Mouse (Mus musculus) frontal cortex, postnatal 14 days (tissue): ENCODE measurements at regions not wholly inside any gene's neighbourhood (a gene's known extent, or its start where the extent isn't known, plus 50 kb on each side); places are given as distances from the start of the nearest gene placed in this dataset.
A peak's percentile ranks its signal among the peaks of the same experiment; 100 is the strongest.

Experiments
- DNase-seq, 2 experiments: peaks; one replicate each; pipeline ENCODE4 v3.0.0; 2022; ENCODE audit warnings: low spot score in 2 of 2

DNA sequence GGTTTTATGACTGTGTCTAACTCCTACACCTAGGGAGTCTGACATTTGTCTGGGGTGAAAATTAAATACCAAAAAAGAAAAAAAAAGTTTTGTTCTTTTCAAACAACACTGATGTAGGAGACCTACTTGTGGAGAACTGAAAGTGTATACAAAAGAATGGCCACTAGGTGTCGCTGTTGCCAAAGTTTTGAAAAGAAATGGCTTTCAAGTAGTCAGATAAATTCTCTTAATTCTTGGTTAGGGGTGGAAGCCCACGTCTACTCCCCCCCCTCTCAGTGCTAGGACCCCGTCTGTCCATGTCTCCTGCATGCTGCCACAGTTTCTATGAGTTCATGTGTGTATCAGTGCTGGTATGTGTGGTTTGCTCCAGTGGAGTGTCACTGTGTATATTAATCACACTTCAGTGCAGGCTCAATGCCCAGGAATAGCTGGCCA is 100.7 kb upstream of the Spred2 start:
- peak in 1 of 2 experiments; percentile 61 for DNase-seq

DNA sequence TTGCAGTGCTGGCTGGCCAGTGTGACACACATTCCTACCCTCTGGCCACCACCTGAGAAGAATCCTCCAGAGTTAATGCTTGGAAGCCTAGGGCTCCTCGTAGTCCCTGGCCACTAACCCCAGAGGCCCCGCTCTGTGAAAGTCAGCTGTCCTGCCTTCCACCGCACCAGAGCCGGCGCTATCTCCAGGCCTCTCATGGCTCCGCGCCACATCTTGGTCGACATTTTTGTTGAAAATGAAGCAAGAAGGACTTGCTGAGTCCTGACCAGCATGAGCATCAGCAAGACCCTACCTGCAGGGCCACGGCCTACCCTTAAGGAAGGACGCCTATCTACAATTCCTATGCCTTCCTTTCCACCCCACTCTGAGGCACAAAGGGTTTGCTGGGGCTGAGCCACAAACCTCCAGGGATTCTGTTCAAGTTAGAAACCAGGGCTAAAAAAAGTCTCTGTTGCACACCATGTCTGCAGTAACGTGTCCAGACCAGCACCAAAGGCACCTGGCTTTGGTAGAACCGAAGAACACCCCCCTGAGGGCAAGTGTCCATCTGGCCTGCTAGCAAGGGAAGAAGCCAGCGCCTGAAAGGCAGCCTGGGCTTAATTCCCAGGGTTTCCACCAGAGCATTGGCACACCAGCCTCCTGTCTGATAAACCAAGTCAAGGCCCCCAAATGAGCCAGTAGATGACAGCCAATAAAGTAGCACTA is 97.5 kb upstream of the Spred2 start:
- DNase-seq: no peak

DNA sequence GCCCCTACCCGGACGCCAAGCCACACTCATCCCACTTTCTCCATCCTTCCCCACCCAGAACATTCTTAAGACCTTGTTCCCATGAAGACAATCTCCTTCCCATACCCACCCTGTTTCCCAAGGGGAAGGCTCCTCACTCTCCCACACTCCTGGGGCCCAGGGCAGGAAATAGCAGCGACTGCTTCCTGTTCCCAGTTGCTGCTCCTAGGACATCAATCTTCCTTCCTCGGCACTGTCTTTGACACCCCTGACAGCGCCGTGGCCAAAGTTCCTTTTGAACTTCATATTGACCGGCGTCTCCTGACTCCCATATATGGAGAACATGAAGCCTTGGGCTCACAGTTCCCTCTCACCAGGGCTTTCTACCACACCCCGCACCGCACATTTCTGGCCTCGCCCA is 96.2 kb upstream of the Spred2 start:
- no peak for DNase-seq

DNA sequence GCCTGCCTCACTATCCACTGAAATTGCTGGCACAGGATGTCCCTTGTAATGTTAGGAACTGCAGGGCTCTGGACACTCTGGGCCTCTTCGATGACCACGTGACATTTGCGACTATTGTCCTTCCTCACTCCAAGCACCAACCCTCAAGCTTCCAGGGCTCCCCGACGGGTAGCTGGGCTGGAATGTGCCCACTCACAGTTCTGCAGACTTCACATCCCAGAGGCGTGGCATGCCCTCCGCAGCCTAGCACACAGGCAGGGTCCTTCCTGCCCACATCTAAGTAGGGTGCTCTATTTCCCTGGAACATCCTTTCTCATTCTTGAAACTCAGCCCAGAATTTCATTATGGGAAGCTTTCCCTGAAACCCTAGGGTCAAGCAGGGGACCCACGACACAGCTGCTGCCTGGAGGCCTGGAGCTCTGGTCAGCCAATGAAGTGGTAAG is 95.2 kb upstream of the Spred2 start:
- no peak for DNase-seq

DNA sequence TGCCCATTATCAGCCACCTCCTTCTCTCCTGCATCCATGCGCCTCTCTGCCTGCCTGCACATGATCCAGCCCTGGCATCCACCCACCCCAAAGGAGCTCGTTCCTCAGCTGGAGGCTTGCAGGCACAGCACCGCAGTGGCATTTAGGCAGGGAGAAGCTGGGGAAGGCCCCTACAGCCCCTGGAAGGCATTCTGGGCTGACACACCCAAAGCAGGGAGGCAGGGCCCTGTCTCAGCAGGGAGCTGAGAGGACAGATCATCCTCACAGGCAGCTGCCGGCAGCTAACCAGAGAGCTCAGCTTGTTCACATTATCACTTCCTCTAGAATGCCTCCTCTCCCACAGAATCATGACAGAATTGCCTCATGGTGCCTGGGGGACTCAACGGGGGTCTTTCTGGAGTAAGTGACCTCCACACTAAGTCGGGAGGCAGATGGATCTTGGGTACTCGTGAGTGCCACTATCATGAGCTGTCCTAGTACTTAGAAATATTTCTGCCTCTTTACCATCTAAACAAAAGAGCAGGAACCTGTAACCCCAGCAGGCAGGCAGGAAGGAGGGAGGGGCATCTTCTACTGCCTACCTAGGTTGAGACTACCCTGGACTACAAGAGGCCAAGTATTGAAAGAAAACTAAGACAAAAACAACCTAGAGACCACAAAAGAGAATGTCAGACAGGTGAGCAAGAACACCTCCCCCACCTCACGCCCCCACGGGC is 94.5 kb upstream of the Spred2 start:
- DNase-seq: no peak

DNA sequence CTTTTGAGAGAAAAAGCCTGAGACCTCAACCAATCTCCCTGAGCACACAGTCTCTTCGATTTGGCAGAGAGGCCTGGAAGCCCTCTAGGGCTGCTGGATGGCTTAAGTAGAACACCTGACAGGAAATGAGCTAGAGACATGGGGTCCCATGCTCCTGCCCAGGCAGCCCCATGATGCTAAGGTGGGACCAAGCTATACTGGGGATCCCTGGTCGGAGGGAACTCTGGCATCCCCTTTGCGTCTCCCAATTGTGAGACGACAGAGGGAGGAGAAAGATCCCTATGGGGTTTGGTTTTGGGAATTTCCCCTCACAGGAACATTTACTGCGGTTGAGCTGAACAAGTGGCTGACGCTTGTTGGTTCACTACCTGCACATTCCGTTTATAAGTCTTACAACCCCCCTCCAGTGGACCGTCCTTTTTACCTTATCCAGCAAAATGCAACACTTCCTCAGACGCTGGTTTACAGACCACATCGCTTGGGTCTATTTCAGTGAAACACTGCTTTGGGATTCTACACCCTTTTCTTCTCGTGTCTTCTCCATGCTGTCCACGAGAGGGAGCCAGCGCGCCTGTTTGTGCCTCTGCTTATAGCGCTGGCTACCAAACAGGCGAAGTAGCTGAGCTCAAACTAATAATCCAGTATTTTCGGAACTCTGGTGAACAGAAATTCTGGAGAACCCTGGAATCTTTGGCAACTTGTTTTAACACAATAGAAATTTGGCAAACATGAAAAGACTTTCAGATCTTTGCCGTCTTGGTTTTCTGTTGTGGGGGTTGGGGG is 93.7 kb upstream of the Spred2 start:
- DNase-seq: peak; percentile 48 to 69

DNA sequence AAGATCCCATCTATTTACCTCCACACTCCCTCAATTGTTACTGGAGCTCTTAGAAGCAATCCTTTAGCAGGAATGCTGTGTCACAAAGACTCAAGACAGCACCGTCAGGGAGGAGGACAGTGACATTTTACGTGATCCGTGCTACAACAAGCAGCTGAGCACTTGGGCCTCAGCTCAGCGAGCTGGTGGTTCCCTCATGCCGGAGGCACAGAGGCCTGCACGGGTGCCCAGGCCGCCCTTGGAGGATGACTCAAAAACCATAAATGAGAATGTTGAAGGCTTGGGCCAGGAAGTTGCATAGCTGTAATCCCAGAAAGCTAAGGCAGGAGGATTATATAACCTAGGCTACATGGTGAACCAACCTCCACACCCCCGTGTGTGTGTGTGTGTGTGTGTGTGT is 89.6 kb upstream of the Spred2 start:
- DNase-seq: no peak

DNA sequence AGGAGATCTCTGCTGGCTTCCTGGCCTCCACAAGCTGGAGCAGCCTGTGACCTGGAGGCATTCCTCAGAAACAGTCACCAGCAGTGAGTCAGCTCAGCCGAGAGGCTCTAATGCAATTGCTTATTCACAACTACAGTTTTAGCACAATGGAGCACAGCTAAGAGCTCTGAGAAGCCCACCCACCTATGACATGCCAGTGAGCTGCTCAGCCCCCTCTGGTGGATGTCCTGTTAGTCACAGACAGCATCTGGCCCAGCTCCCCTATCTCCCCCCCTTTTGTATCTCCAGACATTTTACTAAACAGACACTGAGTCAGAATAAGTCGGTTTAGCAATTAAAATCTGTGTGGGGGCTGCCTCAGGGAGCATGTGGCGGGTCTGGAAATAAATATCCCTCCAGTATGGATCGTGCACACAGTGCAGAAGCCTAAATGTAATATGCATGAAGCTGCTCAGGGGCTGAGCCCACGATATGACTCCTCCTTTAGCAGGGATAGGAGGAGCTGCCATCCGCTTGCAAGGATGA is 88.9 kb upstream of the Spred2 start:
- peak; percentile 61 to 76 for DNase-seq

DNA sequence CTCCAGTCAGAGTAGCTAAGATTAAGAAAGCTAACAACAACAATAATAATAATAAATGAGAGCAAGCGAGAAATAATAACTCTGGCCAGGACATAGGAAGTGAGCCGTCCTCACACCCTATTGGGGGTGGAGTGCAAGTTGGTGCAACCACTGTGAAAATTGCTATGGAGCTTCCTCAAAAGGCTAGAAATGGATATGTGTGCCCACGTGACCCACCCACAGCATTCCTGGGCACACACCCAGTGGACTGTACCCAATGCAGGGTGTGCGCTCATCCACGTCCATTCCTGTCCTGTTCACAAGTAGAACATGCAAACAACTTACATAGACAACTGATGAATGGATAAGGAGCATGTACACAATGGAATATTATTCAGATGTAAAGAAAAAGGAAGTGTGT is 85.2 kb upstream of the Spred2 start:
- DNase-seq: no peak

DNA sequence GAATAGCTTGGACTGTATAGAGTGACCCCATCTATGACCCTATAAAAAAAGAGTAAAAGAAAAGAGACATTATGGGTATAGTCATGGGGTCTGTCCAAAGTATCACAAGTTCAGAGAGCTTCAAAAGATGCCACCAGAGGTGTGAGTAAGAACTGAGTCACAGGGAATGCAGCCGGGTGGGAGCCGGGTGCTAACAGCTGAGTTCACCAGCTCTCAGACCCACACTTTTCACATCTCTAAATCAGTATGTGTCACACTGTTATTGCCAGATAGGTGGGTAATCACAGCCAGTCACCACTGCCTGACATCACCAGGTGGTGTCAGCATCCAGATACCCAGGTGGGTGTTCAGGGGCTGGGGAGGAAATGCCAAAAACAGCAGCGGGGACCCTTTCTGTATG is 81.1 kb upstream of the Spred2 start:
- DNase-seq: no peak

DNA sequence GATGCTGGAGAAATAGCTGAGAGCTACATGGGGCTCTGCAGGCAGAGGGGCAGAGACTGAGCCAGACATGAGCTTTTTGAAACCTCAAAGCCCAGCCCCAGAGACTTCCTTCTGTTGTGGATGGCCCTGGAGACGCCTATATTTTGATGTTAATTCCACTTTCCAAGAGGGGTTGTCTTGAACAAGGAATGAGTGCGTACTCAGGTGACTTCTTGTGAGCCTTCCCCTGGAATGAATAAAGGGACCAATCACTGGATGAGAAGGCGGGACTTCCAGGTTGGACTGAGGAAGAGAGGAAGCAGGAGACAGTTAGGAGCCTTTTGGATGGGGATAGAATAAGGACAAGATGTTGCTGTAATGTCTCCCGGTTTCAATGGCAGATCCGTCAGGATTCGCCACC is 76.3 kb upstream of the Spred2 start:
- DNase-seq: no peak

DNA sequence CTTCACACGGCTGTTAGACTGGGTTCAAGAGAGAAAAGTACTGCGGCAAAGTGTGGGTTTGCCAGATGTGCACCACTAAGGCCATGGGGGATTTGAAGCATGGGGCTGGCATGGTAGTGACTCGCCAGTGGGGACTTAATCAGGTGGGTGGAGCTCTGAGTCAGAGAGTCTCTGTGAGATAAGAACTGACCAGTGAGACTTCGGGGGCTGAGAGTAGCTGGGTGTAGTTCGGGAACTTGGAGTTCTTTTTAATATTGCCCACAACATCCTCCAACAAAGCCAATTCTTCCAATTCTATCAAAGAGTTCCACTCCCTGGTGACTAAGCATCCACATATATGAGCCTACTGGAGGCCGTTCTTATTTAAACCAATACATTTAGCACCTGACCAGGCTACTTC is 75.8 kb upstream of the Spred2 start:
- DNase-seq: no peak

DNA sequence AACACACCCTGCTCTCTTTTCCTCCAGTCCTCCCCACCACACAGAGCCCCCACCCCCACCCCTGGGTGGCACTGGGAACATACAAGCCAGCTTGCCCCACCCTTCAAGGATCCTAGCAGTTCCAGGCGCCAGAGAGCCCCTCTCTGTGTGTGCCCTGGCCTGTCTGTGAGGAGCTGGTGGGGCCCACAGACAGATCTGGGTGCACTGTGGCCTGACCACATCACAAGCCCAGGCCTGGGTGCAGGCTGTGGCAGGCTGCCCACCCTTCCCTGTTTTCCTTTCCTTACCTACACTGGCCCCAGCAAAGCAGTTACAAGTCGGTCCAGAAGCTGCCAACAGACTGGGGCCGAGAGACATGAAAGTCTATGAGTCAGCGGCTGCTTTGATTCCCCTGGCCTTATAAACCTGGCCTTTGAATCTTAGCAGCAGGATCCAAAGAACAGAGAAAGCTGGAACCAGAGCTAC is 74.8 kb upstream of the Spred2 start:
- DNase-seq: no peak

DNA sequence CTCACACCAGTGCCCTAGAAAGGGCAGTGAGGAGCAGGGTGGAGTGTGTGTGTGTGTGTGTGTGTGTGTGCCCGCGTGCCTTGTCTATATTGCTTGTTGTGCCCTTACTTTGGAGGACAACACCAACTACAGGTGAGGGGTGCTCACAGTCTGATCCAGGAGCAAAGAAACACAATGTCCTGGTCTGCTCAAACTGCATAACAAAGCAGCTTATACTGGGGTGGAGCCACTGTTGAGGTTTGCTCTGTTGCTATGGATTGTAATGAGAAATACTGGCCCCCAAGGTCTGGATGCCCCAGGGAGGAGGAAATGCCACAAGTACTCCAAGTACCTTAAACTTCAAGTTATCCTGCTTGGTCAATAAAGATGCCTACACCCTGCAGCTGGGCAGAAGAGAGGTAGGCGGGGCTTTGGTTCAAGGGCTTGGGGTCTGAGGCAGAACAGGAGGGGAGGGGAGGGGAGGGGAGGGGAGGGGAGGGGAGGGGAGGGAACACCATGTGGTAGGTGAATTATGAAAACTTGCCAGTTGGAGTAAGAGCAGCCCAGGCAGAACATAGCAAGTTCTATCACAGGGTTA is 74.2 kb upstream of the Spred2 start:
- DNase-seq: no peak

DNA sequence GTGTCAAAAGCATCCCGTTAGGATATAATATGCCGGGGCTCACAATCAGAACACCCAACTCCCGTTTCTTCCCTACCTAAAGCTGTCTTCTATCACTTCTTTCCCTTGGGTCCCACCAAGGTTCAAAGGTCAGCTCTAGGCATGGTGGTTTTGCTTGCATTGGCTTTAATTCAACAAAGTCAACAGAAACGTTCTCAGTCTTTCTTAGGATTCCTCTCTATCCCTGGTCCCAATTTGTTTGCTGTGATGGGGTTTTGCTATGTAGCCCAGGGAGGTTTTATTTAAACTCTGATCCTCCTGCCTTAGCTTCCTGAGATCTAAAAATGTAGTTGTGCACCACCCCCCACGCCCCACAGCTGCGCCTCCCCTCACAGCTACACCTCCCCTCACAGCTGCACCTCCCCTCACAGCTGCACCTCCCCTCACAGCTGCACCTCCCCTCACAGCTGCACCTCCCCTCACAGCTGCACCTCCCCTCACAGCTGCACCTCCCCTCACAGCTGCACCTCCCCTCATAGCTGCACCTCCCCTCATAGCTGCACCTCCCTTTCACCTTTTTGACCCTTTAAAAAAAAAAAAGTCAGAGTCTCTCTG is 73.1 kb upstream of the Spred2 start:
- no peak for DNase-seq

DNA sequence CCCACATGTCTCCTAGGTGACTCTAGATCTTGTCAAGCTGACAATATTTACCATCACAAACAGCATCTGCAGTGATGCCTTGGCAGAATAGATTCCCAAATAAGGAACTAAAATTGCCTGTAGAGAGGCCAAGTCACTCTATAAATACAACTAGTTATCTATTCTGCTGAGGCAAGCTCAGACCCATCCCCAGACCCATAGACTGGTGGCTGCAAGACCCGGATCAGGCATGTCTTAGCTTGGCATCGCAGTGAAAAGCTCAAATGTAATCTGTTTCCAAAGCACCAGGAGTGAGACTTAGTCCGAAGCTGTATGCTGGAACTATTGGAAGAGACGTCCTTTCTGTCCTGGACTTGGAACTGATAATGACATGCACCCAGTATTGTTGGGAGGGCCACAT is 62.6 kb upstream of the Spred2 start:
- DNase-seq: no peak

DNA sequence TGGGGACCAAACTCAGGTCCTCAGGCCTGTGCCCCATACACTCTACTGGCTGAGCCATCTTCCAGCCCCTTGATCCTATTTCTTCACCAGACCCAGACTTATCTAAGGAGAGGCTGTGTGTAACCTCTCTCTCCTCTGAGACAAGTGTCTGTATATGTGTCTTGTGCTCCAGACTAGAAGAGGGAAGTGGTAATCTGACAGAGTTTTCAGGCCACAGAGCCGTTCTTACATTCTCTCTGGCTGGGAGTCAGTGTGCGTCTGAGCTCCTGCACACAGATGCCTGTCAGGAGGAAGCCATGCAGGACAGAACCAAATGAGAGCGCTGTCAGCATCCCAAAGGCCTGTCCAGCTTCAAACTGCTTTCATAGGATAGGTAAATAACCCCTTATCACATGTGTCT is 60.8 kb upstream of the Spred2 start:
- no peak for DNase-seq

DNA sequence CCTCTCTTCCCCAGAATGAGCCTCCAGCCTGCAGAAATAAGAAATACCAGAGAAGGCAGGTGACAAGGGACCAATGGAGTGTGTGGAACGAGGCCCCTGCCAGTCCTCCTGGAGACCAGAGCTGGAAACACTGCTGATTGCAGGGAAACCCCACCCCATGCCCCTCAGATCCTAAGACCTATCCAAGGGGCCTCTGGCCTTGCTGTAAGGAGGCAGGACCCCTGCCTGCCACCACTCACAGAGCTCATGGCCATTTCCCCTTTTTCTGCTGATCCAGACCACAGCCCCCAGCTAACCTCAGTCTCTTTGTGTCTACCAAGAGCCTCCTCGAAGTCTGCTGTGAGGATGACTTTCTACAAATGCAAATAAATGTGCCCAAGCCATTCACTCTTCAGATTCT is 57.9 kb upstream of the Spred2 start:
- DNase-seq: no peak

DNA sequence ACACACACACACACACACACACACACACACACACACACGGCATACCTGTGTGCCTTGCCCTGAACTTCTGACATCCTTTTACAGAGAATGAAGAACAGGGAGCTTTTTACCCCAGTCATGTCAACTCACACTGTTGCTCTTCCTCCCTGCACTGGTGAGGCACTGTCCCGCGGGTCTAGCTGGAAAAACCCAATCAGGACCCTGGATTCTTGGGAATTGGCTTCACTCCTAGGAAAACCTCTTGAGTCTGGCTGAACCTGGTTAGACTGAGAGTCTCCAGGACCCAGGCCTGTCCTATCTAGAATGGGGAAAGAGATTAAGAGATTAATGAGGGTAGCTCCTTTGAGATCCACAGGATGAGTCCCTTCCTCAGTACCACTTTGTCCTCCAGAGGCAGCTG is 54.5 kb upstream of the Spred2 start:
- no peak for DNase-seq

DNA sequence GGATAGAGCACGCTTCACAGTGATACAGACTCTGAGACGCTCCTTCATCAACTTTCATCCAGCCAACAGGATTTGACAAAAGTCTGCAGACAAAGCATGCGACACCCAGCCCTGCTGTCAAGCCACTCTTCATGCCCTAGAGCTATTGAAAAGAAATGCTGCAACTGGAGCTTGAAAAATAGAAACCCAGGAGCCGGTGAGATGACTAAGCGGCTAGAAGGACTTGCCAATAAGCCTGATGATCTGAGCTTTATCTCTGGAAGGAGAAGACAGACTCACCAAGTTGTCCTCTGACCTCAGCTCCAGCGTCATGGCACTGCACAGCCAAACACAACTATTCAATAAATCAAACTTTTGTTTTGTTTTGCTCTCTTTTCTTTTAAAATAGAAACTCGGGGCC is 54.0 kb upstream of the Spred2 start:
- DNase-seq: no peak

DNA sequence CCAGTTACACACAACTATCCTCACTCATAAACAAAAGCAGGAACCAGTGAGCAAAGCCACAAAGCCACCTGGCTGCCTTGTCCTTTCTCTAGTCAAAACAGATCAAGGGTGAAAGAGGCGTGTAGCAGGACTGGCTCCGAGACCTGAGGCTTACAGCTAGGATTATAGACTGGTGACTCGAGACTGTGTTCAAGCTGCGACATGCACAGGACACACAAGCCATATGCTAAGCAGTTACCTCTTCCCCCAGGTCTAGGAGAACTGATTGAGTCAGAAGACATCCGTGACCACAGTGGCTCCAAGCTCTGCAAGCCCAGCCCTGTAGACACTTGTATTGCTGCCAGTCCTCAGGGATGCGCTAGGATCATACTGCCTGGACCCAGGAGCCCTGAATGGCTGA is 50.4 kb upstream of the Spred2 start:
- no peak for DNase-seq
